ENCODE assay signal across 8 mouse cellular contexts in genomic region chr11:69325628-69326407, GRCm38 (mm10). TPM values are rescaled to one million over a fixed set of nuclear protein-coding genes. Genes with fewer than 3 reads are reported as not detected.
DNase-seq lines count a peak whose midpoint lies in the region; ATAC-seq and TF ChIP-seq lines count a peak whose summit lies in the region.

Kcnab3 (plus strand) TSS chr11:69326258.

- peak within 1 kb of the TSS; percentile 89 for H3K27ac ChIP-seq in MEL (ENCODE audit: control insufficient read depth, low read depth, low read length)
- H3K27ac ChIP-seq in hindbrain, embryonic 12.5 days, result no peak within 1 kb of the TSS; the same call in 1 of the 2 replicates

- H3K9ac ChIP-seq in MEL (ENCODE audit: control insufficient read depth, low read depth, low read length, poor library complexity, severe bottlenecking), result peak within 1 kb of the TSS; percentile 74
- peak within 1 kb of the TSS; percentile 68 for H3K9ac ChIP-seq in hindbrain, embryonic 12.5 days

- H3K79me2 ChIP-seq in MEL (ENCODE audit: control insufficient read depth, insufficient read depth, low read length, poor library complexity), result peaks cover 16% of the 10 kb centered on the region

- peaks cover 16 to 42% of the 10 kb centered on the region in 2 experiments for H3K4me1 ChIP-seq in MEL (ENCODE audit: control insufficient read depth in 1 of 2, insufficient read depth in 2 of 2, low read length in 2 of 2)
- H3K4me1 ChIP-seq in hindbrain, embryonic 12.5 days, result peaks cover 41% of the 10 kb centered on the region

- DNase-seq in MEL (ENCODE audit: low read depth, low spot score), result peak; percentile 99
- peak; percentile 69 for DNase-seq in cerebellum, adult 8-10 months
- DNase-seq in frontal cortex, adult 2 months (ENCODE audit: extremely low spot score in 1 of 2, low spot score in 1 of 2), result peak; percentile 71 to 91
- DNase-seq in layer of hippocampus, postnatal 14 days (ENCODE audit: low spot score in 2 of 2), result peak; percentile 65 to 89
- peak; percentile 89 for DNase-seq in lung, postnatal 14 days
- peak; percentile 80 for DNase-seq in ovary, postnatal 36 days (ENCODE audit: low spot score)
- peak; percentile 91 for DNase-seq in thymus, postnatal 14 days

- no peak for TF ChIP-seq RAD21 in MEL (IDR thresholded peaks at IDR 0.05; ENCODE audit: low read depth, low read length)

- H3K36me3 ChIP-seq in MEL (ENCODE audit: control insufficient read depth in 1 of 2, insufficient read depth in 2 of 2, low read length in 2 of 2), result peaks cover 0 to 33% of the 10 kb centered on the region in 2 experiments; a peak in 2 of 4 replicates
- peaks cover under 1% of the 10 kb centered on the region; the same call in 1 of the 2 replicates for H3K36me3 ChIP-seq in hindbrain, embryonic 12.5 days

- no peaks in the 10 kb centered on the region for H3K9me3 ChIP-seq in MEL (replicated peaks; ENCODE audit: insufficient read depth, low read length)
- no peaks in the 10 kb centered on the region for H3K9me3 ChIP-seq in hindbrain, embryonic 12.5 days (replicated peaks)

- peak; percentile 53 to 79 for TF ChIP-seq POLR2A in MEL (IDR thresholded peaks at IDR 0.05; ENCODE audit: control insufficient read depth in 1 of 2, insufficient read depth in 1 of 2, low read depth in 1 of 2, low read length in 2 of 2, poor library complexity in 1 of 2)

- peak within 1 kb of the TSS; percentile 67 to 82 for H3K4me3 ChIP-seq in MEL (ENCODE audit: control insufficient read depth in 1 of 2, insufficient read depth in 1 of 2, low read depth in 2 of 2, low read length in 2 of 2)
- H3K4me3 ChIP-seq in hindbrain, embryonic 12.5 days, result peak within 1 kb of the TSS; percentile 55

- no peaks in the 10 kb centered on the region for H3K27me3 ChIP-seq in MEL (ENCODE audit: control insufficient read depth in 1 of 2, insufficient read depth in 2 of 2, low read length in 2 of 2)
- peaks cover 34% of the 10 kb centered on the region for H3K27me3 ChIP-seq in hindbrain, embryonic 12.5 days

- TF ChIP-seq CTCF in MEL (IDR thresholded peaks at IDR 0.05 in 2 of 3, conservative IDR thresholded peaks at IDR 0.05 in 1 of 3; ENCODE audit: control insufficient read depth in 1 of 3, insufficient read depth in 1 of 3, low read depth in 2 of 3, low read length in 3 of 3, poor library complexity in 1 of 3, severe bottlenecking in 1 of 3), result no peak

- H3K4me2 ChIP-seq in hindbrain, embryonic 12.5 days (replicated peaks), result peak within 1 kb of the TSS; percentile 79

- ATAC-seq in hindbrain, embryonic 12.5 days (ENCODE audit: low FRiP score), result peak; percentile 49

- peak; percentile 7 to 29; a peak in 2 of 4 replicates for TF ChIP-seq EP300 in MEL (IDR thresholded peaks at IDR 0.05; ENCODE audit: low read depth in 1 of 2, low read length in 2 of 2)

- 12% methylated on average over 26 of the region's 26 CpGs for WGBS in hindbrain, embryonic 12.5 days

TF ChIP-seq in MEL, 35 proteins besides CTCF, POLR2A, EP300 and RAD21:
- TF ChIP-seq UBTF (IDR thresholded peaks at IDR 0.05; ENCODE audit: borderline replicate concordance, insufficient read depth, low read depth, low read length) (no peak), USF2 (IDR thresholded peaks at IDR 0.05; ENCODE audit: borderline replicate concordance in 1 of 2, insufficient read depth in 1 of 2, low read depth in 1 of 2, low read length in 2 of 2) (no peak), USF1 (IDR thresholded peaks at IDR 0.05; ENCODE audit: low read depth, low read length) (no peak), BHLHE40 (IDR thresholded peaks at IDR 0.05; ENCODE audit: borderline replicate concordance, low read depth, low read length) (no peak), NELFE (IDR thresholded peaks at IDR 0.05; ENCODE audit: low read depth, low read length) (peak; percentile 70), POLR2AphosphoS2 (IDR thresholded peaks at IDR 0.05; ENCODE audit: low read length) (peak; percentile 38; the same call in 1 of the 2 replicates), SIN3A (IDR thresholded peaks at IDR 0.05; ENCODE audit: low read length) (peak; percentile 59), MXI1 (IDR thresholded peaks at IDR 0.05; ENCODE audit: low read depth, low read length) (peak; percentile 32; the same call in 1 of the 2 replicates), HCFC1 (IDR thresholded peaks at IDR 0.05; ENCODE audit: low read depth, low read length) (peak; percentile 38), JUND (IDR thresholded peaks at IDR 0.05; ENCODE audit: low read depth, low read length) (peak; percentile 59; the same call in 1 of the 2 replicates), ETS1 (IDR thresholded peaks at IDR 0.05; ENCODE audit: low read depth, low read length) (0 out of 2 replicates have a peak, but pooled peaks have one; percentile 38), TAL1 (IDR thresholded peaks at IDR 0.05; ENCODE audit: low read length) (no peak), TCF12 (IDR thresholded peaks at IDR 0.05; ENCODE audit: low read depth, low read length) (0 out of 2 replicates have a peak, but pooled peaks have one; percentile 24), CHD2 (IDR thresholded peaks at IDR 0.05; ENCODE audit: low read length) (0 out of 2 replicates have a peak, but pooled peaks have one; percentile 24), TBP (IDR thresholded peaks at IDR 0.05; ENCODE audit: low read depth, low read length) (peak; percentile 78; the same call in 1 of the 2 replicates), MYC (IDR thresholded peaks at IDR 0.05; ENCODE audit: low read depth, low read length) (peak; percentile 73), MAZ (IDR thresholded peaks at IDR 0.05; ENCODE audit: low read depth, low read length) (peak; percentile 68; the same call in 1 of the 2 replicates), CHD1 (IDR thresholded peaks at IDR 0.05; ENCODE audit: low read depth, low read length) (peak; percentile 86; the same call in 1 of the 2 replicates)

RNA-seq across cellular contexts. Expression of gene Kcnab3, which starts in this region (rescaled TPM):
- total RNA-seq in MEL (2012; rRNA removed), result 3.0 and 3.8 TPM in 2 replicates
- 1 to 10 TPM in 1 of 2 experiments, not detected in 1; 6.2 TPM for polyA plus RNA-seq in MEL (2012; ENCODE audit: insufficient read depth in 1 of 2, insufficient read length in 2 of 2, low read depth in 1 of 2, low replicate concordance in 2 of 2, missing spikeins in 1 of 2)
- polyA plus RNA-seq in frontal cortex, adult 2 months (2012; rRNA removed), result 105 and 109 TPM in 2 replicates
- 5.0 and 5.4 TPM in 2 replicates for polyA plus RNA-seq in hindbrain, embryonic 12.5 days (2016; fragmentation: Nextera tagmentation; extraction: Ambion mirVana)
- total RNA-seq in layer of hippocampus, postnatal 14 days (2021), result 10 to 100 TPM; 15.2 to 18.6 TPM

Comparison
In these comparisons a context has a peak if more than half of its experiments do, and no peak if none do; other contexts are left out.
1. RNA of gene Kcnab3 (polyA plus RNA-seq): 105 to 109 TPM in frontal cortex, adult 2 months; 6.2 TPM in MEL and 5.0 to 5.4 TPM in hindbrain, embryonic 12.5 days; every median in the first group is over 10 times any median in the second.
2. Peak in every context shown above with its lines, with median percentiles within 50 percentile points of each other: DNase-seq.